Mouse (Mus musculus) right cerebral cortex, postnatal 10 days (tissue): ENCODE measurements around the gene Ndst2.

Experiments used
- DNase-seq, 2 experiments: peaks; one replicate each; pipeline ENCODE4 v3.0.0; 2021; ENCODE audit warnings: low spot score in 2 of 2

The Ndst2 gene

DNA sequence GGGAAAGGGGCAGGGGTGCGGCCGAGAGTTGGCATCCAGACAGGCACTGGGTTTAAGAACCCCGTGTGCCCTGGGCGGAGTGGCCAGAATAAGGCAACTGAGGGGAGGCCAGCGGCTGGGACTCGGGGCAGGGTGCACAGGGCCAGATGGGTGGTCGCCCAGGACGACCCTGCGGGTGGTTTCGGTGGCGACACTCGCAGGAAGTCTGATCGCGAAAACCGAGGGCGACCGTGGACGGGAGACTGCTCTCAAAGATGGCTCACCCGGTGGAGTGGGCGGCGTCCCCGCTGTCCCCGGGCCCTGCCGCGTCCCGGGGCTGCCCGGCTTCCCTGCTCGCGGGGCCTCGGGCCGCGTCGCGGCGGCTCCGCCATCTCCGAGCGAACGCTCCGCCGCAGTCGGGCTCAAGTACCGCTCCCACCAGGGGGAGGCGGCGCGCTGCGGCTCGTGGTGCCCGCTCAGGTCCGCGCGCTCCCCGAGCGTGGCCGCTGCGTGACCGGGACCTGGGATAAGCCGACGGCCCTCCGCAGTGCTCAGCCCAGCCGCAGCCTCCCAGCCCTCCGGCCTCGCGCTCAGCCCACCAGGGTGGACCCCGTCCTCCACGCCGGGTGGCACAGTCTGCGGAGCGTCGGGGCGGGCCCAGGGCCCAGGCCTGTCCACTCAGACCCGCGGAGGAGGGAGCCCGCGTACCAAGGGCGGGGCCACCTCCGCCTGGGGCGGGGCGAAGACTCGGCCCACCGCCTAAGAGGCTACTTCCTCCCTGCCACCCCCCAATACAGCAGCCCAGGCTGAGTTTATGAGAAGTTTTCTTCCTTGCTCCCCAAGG is at the start of gene Ndst2:
Gene Ndst2, minus strand, starts transcription at position 611 of the 823 bp plus-strand sequence.
- DNase-seq = peak; percentile 89 to 90

GRCm38 (mm10) chr14:20783526-20783925 is 49.2 kb upstream of the Ndst2 start:
- no peak for DNase-seq

DNA sequence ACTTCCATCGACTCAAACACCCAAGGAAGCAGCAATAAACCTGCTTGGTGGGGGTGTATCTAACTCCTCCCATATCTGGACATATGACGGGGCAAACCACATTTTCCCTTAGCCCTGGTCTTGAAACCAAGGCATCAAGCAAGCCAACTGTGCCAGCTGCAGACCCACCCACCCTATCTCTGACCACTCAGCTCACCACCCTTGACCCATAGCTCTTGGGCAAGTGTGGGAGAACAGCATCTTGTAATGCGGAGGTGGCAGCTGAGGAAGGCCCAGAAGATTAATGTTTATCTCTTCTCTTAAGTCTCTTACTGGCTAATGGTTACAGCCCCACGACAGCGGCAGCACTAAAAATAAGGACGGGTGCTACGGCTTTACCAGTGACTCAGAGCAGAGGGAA is 48.5 kb upstream of the Ndst2 start:
- DNase-seq = no peak

DNA sequence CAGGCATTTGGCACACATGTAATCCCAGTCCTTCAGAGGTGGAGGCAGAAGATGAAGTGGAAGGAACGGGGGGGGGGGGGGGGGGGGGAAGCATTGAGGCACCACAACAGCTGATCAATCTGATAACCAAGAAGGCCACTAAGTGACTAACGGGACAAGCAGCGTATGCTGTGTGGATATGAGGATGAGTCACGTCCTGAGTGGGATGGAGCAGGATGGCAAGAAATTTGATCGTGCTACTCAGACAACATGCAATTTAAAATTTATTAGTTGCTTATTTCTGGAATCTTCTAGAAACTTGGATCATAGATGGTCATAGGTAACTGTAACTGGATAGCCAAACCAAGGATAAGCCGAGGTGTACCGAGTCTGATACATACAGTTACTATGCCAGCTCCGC is 45.9 kb upstream of the Ndst2 start:
- DNase-seq = no peak

DNA sequence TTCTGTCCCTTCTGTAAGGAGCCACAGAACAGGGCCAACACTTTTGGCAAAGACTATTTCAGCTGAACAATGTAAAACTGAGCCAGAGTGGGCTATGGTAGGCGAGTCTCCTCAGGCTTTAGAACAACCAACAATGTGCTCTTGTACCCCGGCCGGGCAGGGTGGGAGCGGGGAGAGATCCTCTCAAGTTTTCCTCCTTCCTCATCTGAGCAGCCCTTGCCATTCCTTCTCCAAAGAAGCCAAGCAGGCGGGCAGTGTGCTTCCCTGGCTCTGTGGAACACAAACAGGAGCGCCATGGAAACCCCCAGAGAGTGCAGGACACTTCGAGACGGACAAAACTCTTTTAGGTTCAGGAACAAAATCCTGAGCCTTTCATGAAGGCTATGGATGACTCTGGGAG is 44.1 kb upstream of the Ndst2 start:
- DNase-seq = peak; percentile 76 to 84

DNA sequence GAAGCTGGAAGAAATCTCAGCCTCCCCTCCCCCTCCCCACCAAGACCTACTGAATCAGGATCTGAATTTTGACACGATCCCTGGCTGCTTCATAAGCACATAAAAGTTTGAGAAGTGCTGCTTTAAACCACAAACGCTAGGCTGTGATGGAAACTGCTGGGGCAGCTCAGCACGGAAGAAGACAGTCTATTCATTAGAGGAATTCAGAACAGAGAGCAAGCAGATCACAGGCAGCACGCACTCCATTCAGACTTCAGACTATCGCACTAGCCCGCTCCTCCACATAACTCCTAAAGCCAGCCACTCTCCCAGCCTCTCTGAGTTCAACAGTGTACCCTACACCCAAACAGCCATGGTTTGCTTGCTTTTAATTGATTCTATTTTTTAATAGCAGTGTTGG is 41.3 kb upstream of the Ndst2 start:
- DNase-seq = no peak

GRCm38 (mm10) chr14:20773410-20773809 is 39.0 kb upstream of the Ndst2 start:
- no peak for DNase-seq

GRCm38 (mm10) chr14:20772808-20773207 is 38.4 kb upstream of the Ndst2 start:
- DNase-seq = peak in 1 of 2 experiments; percentile 52

GRCm38 (mm10) chr14:20771941-20772340 is 37.6 kb upstream of the Ndst2 start:
- DNase-seq = no peak

GRCm38 (mm10) chr14:20768581-20768980 is 34.2 kb upstream of the Ndst2 start:
- peak; percentile 61 to 76 for DNase-seq

DNA sequence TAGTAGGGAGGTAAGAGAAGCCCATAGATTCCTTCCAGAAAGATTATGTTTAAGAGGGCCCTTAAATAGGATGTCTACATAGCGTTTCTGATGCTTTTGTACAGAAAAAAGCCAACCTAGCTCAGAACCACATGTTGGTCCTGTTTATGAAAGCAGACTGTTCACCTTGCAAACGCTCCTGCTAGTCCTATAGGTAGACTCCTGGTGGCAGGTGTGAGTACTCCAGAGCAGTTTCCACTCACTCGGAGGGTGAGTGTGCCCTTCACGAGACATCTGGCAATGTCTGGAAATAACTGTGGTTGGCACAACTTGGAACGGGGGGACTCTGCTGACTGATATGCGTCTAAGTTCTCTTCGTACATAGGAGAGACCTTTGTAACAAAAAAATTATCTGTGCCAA is 33.6 kb upstream of the Ndst2 start:
- DNase-seq = no peak

- peak; percentile 87 to 91 for DNase-seq
Measured at GRCm38 (mm10) chr14:20765642-20766258, 31.4 kb upstream of the Ndst2 start.

DNA sequence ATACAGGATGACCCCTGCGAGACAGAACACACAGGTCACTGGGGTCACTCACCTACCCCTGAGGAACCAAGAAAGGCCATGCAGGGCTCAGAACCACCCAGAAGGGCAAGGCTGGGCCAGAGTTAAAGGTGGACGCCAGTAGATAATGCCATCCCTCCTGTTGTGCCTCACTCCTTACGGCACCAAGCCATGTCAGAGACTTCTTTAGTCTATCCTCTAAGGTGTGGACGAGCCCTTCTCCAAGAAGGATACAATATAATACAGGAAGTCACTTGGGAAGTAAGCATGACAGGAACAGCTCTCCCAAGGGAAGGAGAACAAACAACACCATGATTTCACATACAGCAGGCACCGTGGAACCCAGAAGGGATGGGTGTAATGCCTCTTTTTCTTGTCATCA is 30.6 kb upstream of the Ndst2 start:
- DNase-seq = no peak

- no peak for DNase-seq
Measured at GRCm38 (mm10) chr14:20758768-20759435, 24.5 kb upstream of the Ndst2 start.

GRCm38 (mm10) chr14:20757370-20757907 is 23.1 kb upstream of the Ndst2 start:
- DNase-seq = peak in 1 of 2 experiments; percentile 39

DNA sequence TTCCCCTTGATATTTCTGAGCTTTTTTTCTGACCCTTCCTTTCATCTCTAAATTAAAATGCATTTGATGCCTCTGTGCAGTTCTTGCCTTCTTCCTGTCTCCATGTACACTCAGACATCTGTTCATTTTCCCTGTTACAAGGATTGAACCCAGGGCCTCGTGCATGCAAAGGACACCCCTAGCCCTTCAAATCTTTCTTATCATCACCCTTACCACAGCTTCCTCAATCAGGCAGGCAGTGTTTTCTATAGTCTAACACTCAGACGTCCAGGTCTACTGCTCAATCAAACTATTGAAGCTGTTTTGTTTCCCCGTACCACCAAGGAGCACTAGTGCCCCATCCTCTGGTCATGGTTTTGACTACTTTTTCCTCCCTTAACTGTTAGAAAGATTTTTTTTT is 19.4 kb upstream of the Ndst2 start:
- DNase-seq = no peak

DNA sequence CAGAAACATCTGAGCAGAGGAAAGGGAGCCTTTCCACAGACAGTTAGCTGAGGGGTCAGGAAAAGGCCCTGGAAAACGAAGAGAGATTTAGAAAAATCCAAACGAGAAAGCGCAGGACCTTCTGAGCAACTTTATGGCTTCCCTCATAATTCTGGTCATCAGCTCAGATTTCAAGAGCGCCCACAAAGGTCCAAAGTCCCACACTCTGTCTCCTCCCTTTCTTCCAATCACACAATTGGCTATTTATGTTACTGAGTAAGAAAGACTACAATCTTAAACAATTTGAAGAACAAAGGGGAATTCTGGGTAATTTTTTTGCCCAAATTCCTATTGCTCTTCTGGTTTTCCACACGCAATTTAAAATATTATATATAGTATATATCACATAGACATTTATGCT is 16.1 kb upstream of the Ndst2 start:
- DNase-seq = no peak

- no peak for DNase-seq
Measured at GRCm38 (mm10) chr14:20749494-20750051, 15.2 kb upstream of the Ndst2 start.

DNA sequence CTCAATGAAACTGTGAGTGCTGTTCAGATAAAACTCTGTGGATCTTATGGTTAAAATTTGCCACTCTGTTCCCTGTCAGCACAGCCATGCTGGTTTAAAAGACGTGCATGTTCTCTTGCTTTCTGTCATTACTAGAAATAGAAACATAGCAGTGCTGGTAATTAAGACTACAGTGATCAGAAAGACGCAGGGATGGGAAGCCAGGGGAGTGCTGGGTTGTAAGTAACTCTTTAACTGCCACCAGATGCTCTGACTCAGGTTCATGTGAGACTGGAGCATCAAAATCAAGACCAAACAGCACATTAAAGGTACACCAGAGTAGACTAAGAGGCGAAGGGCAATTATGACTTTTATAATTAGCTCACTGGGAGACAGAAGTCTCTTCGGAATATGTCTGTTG is 14.0 kb upstream of the Ndst2 start:
- no peak for DNase-seq

- no peak for DNase-seq
Measured at GRCm38 (mm10) chr14:20746935-20747334, 12.6 kb upstream of the Ndst2 start.

DNA sequence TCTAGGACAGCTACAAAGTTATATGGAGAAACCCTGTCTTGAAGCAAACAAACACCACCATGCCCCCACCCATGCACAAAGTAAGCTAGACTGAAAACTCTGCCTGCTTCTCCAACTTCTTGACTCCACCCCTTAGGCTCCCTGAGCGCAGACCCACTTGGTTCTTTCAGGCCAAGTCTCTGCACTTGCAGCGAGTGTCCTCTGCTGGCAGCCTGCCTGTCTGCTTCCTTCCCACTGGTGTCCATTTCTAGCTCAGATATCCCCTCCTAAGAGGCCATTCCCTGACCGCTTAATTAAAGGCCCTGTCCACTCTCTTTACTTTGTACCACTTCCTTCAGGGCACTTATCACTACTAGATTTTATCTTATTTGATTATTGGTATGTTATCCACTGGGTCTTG is 9.3 kb upstream of the Ndst2 start:
- DNase-seq = peak in 1 of 2 experiments; percentile 27

DNA sequence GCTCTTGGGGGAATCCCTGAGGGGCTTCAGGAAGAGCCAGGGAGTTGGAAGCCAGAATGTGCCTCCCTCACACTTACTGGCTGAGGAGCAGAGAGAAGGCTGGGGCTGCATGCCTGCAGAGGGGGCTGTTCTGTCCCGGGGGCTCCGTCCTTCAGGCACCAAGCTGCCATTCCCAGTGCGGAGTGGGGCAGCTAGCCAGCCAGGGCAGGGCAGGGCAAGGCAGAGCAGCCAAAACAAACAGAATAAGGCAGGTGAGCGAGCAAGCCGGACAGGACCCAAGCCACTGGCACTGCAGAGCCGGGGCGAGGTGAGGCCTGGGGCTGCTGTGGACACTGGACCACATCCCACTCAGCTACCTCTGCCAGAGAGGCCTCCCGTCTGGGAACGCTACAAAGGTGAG is 6.9 kb upstream of the Ndst2 start:
- DNase-seq = peak in 1 of 2 experiments; percentile 21
